Mouse (Mus musculus) heart, adult 2 months (tissue): ENCODE results near the gene Neurl1b. TPM values are rescaled to one million over a fixed set of nuclear protein-coding genes. Genes with fewer than 3 reads are reported as not detected.

Experiments
- DNase-seq, 2 experiments: peaks; one replicate each; pipeline ENCODE4 v3.0.0; 2021
- H3K27ac ChIP-seq: fragments of 200-600 bp; 2 replicates; pipeline ENCODE4 v1.8.1; 2022
- H3K27me3 ChIP-seq: fragments of 200-500 bp; 2 replicates; pipeline ENCODE4 v1.6.1; 2012; ENCODE audit warnings: mild to moderate bottlenecking, low read length, inconsistent platforms, mixed read lengths; ENCODE audit not compliant: control insufficient read depth, insufficient read depth
- H3K36me3 ChIP-seq: fragments of 200-500 bp; 2 replicates; pipeline ENCODE4 v1.6.1; 2012; ENCODE audit warnings: low read length, inconsistent platforms; ENCODE audit not compliant: control insufficient read depth, insufficient read depth
- H3K4me1 ChIP-seq: fragments of 200-500 bp; 2 replicates; pipeline ENCODE4 v1.6.1; 2011; ENCODE audit warnings: low read length; ENCODE audit not compliant: control insufficient read depth, insufficient read depth
- H3K4me3 ChIP-seq: fragments of 200-600 bp; 2 replicates; pipeline ENCODE4 v1.8.1; 2022
- H3K79me2 ChIP-seq: fragments of 200-500 bp; replicated peaks from 2 replicates; pipeline ENCODE4 v1.6.1; 2012; ENCODE audit warnings: mild to moderate bottlenecking, inconsistent platforms, low read length, moderate library complexity, mixed read lengths; ENCODE audit not compliant: control insufficient read depth, insufficient read depth
- H3K9ac ChIP-seq: fragments of 200-500 bp; 2 replicates; pipeline ENCODE4 v1.6.1; 2012; ENCODE audit warnings: low read depth, mild to moderate bottlenecking, control low read depth, inconsistent platforms, low read length, mixed read lengths
- CTCF ChIP-seq: fragments of 200-600 bp; IDR thresholded peaks from 2 replicates; pipeline ENCODE4 v1.8.1; 2022; ENCODE audit warnings: antibody characterized with exemption, mild to moderate bottlenecking, moderate library complexity
- EP300 ChIP-seq: fragments of 200-500 bp; IDR thresholded peaks from 2 replicates; pipeline ENCODE4 v1.6.1; 2011; ENCODE audit warnings: low read depth, low read length, control low read depth; ENCODE audit not compliant: insufficient read depth
- POLR2A ChIP-seq: fragments of 200-500 bp; IDR thresholded peaks from 2 replicates; pipeline ENCODE4 v1.6.1; 2011; ENCODE audit warnings: mild to moderate bottlenecking, low read depth, low read length, control low read depth; ENCODE audit not compliant: insufficient read depth
- WGBS: fragments of 180-500 bp; shearing (Covaris S2); methylation state at CpG from one replicate; pipeline ENCODE4 v1.1.7; 2018; 5-methylcytosine and 5-hydroxymethylcytosine counted together
- intact Hi-C: fragments of 180-260 bp; cut with DNase I; formaldehyde crosslinking; loops from one replicate; pipeline ENCODE4 v1.15.1; 2025
- polyA plus RNA-seq: library from polyadenylated mRNA; depleted of rRNA; stranded (reverse); fragments of >200 nt; gene quantifications from 2 replicates; pipeline ENCODE4 v1.2.3, GENCODE M21; 2012
- total RNA-seq, 2 experiments: library from RNA; stranded (reverse); gene quantifications; 2 replicates each; pipeline ENCODE4 v1.2.3; 2021

Gene Neurl1b
- total and polyA plus RNA-seq, 3 experiments = 3.9 to 5.0 (median 4.7) TPM

DNA sequence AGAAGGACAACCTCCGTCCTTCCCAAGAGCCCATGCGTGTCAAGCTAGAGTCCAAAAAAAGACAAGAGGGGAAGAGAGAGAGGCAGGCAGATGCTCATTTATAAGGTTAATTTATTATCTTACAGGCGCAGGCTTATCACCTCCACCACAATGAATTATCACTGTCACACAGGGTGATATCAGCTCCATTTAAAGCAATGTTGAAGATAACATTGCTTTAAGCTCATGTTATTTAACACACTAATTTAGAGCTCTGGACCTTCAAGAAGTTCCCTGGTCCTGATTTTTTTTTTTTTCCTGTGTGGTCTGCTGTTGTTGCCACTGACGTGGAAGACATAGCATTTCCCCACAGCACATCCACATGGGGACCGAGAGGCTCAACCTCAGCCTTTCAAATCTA is 1.7 kb upstream of the Neurl1b start:
- Histone ChIP-seq H3K4me3 (no peak overlapping the region), H3K9ac (no peak overlapping the region)
- 73% methylated on average over 5 of the region's 5 CpGs for WGBS

GRCm38 (mm10) chr17:26414184-26414522 is 476 bp upstream of the Neurl1b start:
- no peaks in the 10 kb centered on the region for H3K36me3 ChIP-seq
- H3K27ac ChIP-seq = no peak overlapping the region
- DNase-seq = no peak
- no peaks in the 10 kb centered on the region; the same call in 1 of the 2 replicates for H3K4me1 ChIP-seq
- H3K4me3 ChIP-seq = peak overlapping the region; percentile 90
- 8% methylated on average over 5 of the region's 5 CpGs for WGBS
- intact Hi-C loops = loop anchor here (2.0 kb wide), 1 partner anchor 31 kb away; no protein-coding TSS in a partner anchor
- H3K9ac ChIP-seq = peak overlapping the region; percentile 39
- H3K79me2 ChIP-seq = 0 out of 2 replicates have a peak, but pooled peaks cover under 1% of the 10 kb centered on the region
- TF ChIP-seq CTCF = no peak
- TF ChIP-seq POLR2A = no peak
- no peaks in the 10 kb centered on the region for H3K27me3 ChIP-seq

More for the DNA sequence above, 1.7 kb upstream of the Neurl1b start:
- H3K27me3 ChIP-seq = no peaks in the 10 kb centered on the region
- no peak overlapping the region for H3K27ac ChIP-seq
- H3K4me1 ChIP-seq = no peaks in the 10 kb centered on the region; the same call in 1 of the 2 replicates
- no peak for DNase-seq
- H3K79me2 ChIP-seq = no peaks in the 10 kb centered on the region
- TF ChIP-seq EP300 (no peak), POLR2A (no peak), CTCF (no peak)
- intact Hi-C loops = no loop called here
- no peaks in the 10 kb centered on the region for H3K36me3 ChIP-seq

DNA sequence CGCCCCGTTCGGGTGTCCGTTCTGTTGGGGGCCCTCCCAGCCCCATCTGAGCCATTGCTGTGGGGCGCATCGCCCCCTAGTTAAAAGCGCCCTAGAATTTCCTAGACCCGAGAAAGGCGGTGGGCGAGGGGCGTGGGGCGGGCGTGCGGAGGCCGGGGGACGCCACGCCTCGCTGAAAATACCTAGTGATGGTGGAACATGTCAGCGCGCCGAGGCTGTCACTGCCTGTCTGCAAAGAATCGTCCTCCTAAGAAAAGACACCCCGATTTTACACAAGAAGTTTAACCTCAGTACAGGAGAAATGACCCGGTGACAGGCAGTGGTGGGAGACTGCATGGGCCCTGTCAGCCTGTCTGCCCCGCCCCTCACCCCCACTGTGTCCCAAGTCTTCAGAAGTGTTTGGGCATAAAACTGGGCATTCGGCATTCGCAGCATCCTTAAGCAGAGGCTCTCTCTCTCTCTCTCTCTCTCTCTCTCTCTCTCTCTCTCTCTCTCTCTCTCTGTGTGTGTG is 781 bp downstream of the Neurl1b start:
- H3K9ac ChIP-seq = peak overlapping the region; percentile 87
- no peaks in the 10 kb centered on the region for H3K27me3 ChIP-seq
- TF ChIP-seq CTCF (no peak), POLR2A (no peak), EP300 (no peak)
- 4% methylated on average over 27 of the region's 27 CpGs for WGBS
- H3K79me2 ChIP-seq = 0 out of 2 replicates have a peak, but pooled peaks cover 1% of the 10 kb centered on the region
- peaks cover 3% of the 10 kb centered on the region; the same call in 1 of the 2 replicates for H3K4me1 ChIP-seq
- peak overlapping the region; percentile 90 for H3K4me3 ChIP-seq
- no peaks in the 10 kb centered on the region for H3K36me3 ChIP-seq
- intact Hi-C loops = loop anchor here (2.0 kb wide), 1 partner anchor 33 kb away; no protein-coding TSS in a partner anchor
- no peak for DNase-seq
- peak overlapping the region; percentile 73 for H3K27ac ChIP-seq

GRCm38 (mm10) chr17:26416141-26416540 is 1.5 kb downstream of the Neurl1b start:
- H3K4me3 ChIP-seq = no peak overlapping the region
- peaks cover 5% of the 10 kb centered on the region for H3K4me1 ChIP-seq
- intact Hi-C loops = no loop called here
- H3K27ac ChIP-seq = peak overlapping the region; percentile 9; the same call in 1 of the 2 replicates
- no peak for TF ChIP-seq EP300
- TF ChIP-seq CTCF = peak; percentile 50
- 0 out of 2 replicates have a peak, but pooled peaks cover 1% of the 10 kb centered on the region for H3K79me2 ChIP-seq
- H3K27me3 ChIP-seq = no peaks in the 10 kb centered on the region
- 0 out of 2 replicates have a peak overlapping the region, but pooled peaks have one; percentile 17 for H3K9ac ChIP-seq
- no peak for DNase-seq
- 49% methylated on average over 3 of the region's 3 CpGs for WGBS
- H3K36me3 ChIP-seq = no peaks in the 10 kb centered on the region

DNA sequence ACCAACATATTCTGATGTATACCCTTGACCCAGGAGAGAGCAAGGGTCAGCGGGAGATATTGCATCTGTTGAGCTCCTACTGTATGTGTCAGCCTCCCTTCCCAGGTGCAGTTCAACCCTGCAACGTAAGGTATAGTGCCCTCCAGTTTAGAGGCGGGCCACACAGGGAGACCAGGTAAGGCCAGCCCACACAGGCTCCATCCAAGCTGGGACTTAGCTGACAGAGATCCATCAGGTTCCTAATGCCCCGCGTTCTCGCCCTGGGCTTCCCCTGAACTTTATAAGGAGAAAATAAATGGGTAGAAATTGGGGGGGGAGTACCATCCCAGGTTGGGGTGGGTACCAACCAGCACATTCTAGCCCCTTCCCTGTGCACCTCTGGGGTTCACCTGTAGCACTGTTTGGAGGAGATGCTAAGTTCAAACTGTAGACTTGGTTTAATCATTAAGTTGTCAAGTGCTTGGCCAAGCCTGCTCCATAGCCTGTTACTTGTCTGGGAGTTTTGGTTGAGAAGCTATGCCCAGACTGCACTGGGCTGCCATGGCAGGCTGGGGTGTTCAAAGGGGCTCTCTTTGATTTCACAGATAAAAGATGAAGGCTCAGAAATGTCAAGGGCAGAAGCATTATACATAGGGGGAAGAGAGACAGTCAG is 3.3 kb downstream of the Neurl1b start:
- Histone ChIP-seq H3K4me1 (peaks cover 8% of the 10 kb centered on the region), H3K79me2 (0 out of 2 replicates have a peak, but pooled peaks cover 1% of the 10 kb centered on the region), H3K27ac (no peak overlapping the region), H3K27me3 (no peaks in the 10 kb centered on the region), H3K36me3 (no peaks in the 10 kb centered on the region), H3K9ac (no peak overlapping the region), H3K4me3 (no peak overlapping the region)
- TF ChIP-seq POLR2A (no peak), CTCF (no peak), EP300 (no peak)
- intact Hi-C loops = no loop called here
- whole genome bisulfite sequencing = 95% methylated on average over 6 of the region's 6 CpGs
- DNase-seq = no peak

DNA sequence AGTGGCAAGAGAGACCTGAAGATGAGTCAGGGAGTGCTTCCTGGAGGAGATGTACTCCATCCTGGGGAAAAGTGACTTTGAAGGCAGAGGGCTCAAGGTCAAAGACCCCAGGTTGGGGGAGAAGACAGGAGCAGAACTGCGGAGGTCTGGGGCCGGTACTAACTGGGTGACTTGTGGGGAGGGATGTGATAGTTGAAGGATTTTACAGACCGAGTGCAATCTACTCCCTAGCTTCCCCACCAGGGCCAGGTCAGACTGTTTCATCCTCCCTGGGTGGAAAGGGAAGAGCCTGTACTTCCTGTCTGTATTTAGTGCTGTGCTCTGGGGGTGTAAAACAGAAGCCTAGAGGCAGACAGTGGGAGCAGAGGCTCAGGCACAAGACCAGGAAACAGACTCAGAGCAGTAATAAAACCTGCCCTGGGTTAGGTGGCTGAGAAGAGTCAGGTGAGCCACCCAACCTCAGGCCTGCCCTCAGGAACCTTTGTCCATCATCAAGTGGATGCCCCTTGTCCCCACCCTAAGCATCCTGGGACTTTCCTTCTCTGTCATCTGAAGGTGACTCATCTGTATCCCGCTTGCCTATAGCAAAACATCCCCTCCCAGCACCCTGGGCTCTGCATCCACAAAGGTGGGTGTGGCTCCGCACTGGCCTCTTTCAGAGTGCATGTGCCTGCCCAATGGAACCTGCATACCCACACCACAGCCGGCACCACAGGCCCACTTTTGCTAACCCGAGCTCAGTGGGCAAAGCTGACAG is 6.0 kb downstream of the Neurl1b start:
- H3K36me3 ChIP-seq = no peaks in the 10 kb centered on the region
- DNase-seq = no peak
- 68% methylated on average over 7 of the region's 7 CpGs for WGBS
- H3K9ac ChIP-seq = no peak overlapping the region
- intact Hi-C loops = loop anchor here (1.0 kb wide), 1 partner anchor 106 kb away; no protein-coding TSS in a partner anchor
- H3K4me1 ChIP-seq = peaks cover 19% of the 10 kb centered on the region
- no peak overlapping the region; the same call in 1 of the 2 replicates for H3K27ac ChIP-seq
- no peaks in the 10 kb centered on the region for H3K27me3 ChIP-seq
- 0 out of 2 replicates have a peak, but pooled peaks cover 1% of the 10 kb centered on the region for H3K79me2 ChIP-seq
- no peak overlapping the region for H3K4me3 ChIP-seq
- TF ChIP-seq POLR2A (no peak), CTCF (peak; percentile 7; the same call in 1 of the 2 replicates)
